Mouse (Mus musculus): ENCODE results near the gene Art1.

Gene Art1

DNA sequence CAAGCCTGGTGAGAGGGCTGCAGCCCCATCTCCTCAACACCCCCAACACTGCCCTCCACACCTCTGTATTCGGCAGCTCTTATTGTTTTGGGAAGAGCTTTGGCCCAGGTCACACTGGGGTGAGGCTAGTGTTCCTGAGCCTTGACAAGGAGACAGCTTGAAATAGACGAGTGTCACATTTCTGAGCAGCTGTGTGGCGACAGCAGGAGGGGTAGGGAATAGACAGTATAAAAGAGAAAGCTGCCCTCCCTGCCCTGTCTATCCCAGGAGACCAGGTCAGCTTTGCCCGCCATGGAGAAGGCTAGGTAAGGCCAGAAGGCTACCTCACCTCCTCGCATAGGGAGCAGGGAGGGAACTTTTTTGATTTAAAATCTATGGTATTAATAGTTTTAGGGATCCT lies at the start of gene Art1:
Art1 (plus strand) TSS at position 257 of the 400 bp plus-strand sequence.
- DNase-seq: peak; percentile 98

DNA sequence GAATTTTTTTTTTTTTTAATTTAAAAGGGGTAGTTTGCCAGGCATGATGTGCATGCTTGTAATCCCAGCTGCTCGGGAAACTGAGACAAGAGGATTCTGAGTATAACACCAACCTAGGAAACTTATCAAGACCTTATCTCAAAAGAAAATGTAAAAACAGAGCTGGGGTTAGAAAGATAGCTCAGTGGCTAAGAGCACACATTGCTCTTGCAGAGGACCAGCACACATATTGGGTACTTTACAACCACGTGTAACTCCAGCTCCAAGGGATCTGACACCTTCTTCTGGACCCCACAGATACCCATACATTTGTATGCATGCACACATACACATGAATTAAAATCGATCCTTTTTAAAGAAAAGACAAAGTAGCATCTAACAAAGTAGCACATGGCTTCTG lies 40.2 kb upstream of the Art1 start:
- DNase-seq: peak; percentile 46

DNA sequence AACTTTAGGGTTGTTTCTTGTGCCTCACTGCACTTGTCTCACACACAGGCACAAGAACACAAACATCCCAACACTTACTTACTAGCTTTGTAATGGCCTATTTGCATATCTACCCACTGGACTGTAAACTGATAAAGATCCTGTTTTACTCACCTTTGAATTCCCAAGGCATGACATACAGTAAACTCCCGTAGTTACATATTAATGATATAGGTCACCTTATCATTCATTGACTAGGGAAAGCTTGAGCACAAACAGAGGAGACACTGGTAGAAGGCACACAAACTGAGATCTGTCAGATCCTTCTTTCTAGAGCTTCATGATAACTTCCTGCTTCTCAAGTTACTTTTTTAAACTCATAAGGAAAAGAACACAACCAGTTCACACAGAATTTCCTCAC lies 39.3 kb upstream of the Art1 start:
- DNase-seq: peak; percentile 31

DNA sequence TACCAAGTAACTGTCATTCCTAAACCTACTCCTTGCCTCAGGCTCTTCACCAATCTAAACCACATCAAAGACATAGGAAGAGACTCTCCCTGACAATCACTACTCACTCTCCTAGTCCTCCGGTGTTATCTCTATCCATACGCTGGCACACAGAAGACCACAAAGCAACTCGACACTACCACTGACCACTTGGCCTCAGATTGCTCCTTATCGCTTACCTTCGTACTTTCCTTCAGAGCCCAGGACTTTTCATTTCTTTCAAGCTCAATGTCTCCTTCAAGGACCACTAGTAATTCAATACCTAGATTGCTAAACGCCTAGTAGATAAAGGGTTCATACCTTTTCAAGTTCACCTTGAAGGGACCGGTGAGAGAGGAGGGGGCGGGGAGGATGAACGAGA lies 37.7 kb upstream of the Art1 start:
- DNase-seq: peak; percentile 50

DNA sequence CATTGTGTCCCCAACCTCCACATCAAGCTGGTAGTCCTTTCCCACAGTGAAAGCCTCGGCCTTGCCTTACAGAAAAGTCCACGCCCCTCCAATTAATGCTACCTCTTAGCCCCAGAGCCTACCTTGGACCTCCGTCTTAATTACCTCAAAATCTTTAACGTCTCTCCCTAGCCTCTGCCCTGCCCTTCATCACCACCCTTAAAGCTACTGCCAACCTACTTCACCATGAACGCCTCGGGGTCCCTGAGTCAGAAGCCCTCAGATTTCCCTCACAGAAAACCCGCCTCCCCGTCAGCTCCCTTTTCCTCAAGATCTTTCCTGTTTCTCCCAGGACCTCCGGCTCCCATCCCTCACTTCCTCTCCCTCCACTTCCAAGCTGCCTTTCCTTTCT lies 36.9 kb upstream of the Art1 start:
- DNase-seq: no peak

DNA sequence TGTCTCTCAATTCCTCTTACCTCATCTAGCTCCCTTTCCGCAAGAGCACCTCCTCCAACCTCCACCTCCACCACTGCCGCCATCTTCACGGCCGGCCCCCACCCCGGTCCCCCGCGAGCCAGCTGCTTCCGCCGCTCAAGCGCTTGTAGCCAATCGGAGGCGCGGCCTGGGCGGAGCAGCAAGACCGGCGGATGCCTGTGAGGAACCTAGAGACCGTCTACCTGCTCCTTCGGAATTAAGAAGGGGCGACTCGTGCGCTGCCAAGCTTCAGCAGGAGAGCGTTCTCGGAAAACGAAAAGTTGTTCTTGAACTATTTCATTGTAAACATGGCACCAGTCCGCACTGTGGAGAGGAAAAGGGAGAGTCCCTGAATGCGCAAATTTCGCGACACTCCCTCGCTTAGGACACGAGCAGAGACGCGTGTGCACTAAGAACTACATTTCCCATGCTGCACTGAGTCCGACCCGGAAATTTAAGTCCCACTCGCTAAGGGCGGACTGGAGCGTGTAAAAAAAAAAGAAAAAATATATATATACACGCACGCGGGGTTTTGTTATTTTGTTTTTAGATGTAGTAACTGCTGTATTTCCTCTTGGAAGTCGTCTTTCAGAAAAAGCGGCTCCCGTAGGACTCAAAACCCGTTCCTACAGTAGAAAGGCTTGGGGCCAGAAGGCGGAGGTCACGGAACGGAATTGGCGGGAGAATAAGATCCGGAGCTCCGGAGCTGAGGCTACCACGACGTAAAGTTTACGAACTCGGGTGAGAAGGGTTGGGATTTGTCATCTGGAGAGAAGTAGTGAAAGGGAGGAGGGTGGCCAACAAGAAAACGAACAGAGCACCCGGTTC lies 36.3 kb upstream of the Art1 start, which contains the start of the genes Rnf121, Xndc1 and Xntrpc:
Rnf121 (minus strand) TSS at position 424 of the 846 bp plus-strand sequence.
Xndc1 (plus strand) TSS at position 466 of the 846 bp plus-strand sequence.
Xntrpc (plus strand) TSS at position 668 of the 846 bp plus-strand sequence.
- peak; percentile 100 for DNase-seq

DNA sequence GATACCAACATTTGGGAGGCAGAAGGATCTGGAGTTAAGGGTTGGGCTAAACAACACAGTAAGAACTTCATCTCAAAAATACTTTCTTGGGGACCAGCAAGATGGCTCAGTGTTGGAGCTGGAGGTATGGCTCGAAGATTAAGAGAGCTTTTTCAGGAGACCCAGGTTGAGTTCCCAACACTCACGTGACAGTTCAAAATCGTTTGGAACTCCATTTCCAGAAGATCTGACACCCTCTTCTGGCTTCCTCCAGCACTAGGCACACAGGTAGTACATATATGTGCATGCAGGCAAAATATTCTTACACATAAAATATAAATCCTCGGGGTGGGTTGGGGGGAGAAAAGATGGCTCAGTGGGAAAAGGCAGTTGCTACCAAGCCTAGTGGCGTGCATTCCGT lies 35.2 kb upstream of the Art1 start:
- DNase-seq: peak; percentile 80

DNA sequence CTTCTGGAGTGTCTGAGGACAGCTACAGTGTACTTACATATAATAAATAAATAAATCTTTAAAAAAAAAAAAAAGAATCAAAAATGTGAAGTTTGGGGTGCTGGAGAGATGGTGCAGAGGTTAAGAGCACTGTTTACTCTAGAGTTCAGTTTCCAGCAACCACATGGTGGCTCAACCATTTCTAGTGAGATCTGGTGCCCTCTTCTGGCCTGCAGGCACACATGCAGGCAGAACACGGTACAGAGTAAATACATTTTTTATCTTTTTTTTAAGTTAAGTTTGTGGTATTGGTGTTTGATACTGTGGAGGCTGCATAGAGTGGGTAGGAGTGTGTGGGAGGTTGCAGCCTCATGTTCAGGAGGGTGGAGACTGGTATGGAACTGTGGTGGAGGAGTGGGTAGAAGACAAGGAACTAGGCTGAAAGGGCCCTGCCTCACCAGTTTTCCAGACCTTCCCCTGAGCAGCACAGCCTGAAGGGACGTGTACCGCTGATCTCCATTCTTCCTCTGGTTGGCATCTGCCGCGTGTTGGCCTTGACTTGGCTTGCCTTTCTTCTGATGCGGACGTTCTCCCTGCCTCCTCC lies 24.7 kb upstream of the Art1 start:
- DNase-seq: no peak

DNA sequence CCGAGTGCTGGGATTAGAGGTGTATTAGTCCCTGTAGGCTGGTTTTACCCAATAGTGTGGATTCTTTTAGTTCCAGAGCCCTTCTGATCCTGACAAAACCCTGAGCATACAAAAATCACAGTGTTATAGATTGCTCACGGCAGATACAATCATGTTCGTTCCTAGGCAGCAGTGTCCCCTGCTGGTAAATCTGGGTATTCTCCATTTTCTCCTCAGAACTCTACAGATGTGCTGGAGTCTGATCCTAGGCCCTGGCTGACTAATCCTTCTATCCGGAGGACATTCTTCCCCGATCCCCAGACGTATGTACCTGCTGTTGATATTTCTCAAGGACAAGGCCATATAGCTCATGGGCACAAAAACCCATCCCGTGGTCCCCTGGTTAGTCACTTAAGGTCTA lies 23.0 kb upstream of the Art1 start:
- DNase-seq: peak; percentile 85

DNA sequence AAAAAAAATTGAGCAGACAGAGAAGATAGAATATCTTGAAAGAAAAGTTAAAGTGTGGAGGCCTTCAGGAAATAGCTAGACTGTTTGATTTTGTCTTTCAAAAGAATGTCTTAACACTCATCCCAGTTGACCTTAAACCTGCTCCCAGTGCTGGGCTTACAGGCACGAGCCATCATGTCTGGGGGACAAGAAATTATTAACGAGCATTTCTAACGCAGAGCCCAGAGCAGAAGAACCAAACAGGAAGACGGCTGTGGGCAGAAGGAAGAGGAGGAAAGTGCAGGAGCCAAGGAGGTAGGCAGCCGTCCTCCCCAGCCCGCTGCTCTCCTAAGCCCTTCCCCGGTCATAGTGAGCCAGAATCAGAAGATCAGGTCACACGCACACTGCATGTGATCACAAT lies 21.2 kb upstream of the Art1 start:
- DNase-seq: peak; percentile 44

DNA sequence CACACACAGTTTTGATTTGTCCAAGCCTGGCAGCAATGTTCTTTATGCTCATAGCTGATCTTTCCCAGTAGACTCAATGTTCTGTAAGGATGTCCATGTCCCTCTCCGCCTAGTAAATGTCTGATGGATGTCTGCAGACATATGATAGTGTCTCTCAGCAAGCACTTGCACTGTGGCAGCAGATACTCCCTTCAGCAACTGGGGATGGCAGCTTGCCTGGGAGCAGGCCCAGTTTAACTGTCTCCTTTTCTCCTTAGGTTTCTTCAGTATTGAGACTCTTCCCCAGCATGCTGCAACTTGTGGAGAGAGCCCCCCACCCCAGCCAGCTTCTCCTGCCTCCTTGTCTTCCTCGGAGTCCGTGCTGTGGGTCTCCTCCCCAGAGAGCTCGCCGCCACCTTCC lies 19.8 kb upstream of the Art1 start:
- no peak for DNase-seq

DNA sequence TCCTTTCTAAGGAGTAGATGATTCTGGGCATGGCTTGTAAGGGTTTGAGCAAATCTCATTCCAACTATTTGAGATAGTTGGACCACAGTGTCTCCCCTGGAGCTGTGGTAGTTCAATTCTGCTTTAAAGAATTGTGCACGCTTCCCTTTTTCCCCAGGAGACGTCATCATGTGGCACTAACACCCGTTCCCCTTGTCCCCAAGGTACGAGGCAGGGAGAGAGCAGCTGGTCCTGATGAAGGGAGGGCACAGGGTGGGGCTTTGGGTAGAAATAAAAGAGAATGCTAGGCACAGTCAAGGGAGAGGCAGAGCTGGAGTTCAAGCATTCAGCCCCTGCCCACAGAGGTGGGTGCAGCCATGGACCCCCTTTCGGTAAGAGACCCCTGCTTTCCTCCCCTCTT lies 18.7 kb upstream of the Art1 start, which contains the start of gene Trpc2:
Trpc2 (plus strand) TSS at position 301 of the 400 bp plus-strand sequence.
- DNase-seq: no peak

DNA sequence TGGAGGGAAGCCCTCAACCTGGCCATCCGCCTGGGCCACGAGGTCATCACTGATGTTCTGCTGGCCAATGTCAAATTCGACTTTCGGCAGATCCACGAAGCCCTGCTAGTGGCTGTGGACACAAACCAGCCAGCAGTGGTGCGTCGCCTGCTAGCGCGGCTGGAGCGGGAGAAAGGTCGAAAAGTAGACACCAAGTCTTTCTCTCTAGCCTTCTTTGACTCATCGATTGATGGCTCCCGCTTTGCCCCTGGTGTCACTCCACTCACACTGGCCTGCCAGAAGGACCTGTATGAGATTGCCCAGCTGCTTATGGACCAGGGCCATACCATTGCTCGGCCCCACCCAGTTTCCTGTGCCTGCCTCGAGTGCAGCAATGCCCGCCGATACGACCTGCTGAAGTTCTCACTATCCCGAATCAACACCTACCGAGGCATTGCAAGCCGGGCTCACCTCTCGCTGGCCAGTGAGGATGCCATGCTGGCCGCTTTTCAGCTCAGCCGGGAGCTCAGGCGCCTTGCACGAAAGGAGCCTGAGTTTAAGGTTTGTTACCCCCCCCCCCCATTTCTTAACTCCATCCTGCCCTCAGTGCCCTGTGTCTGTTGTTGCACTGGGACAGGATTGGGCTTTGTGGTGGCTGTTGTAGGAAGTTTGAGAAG lies 17.4 kb upstream of the Art1 start:
- DNase-seq: peak; percentile 85

DNA sequence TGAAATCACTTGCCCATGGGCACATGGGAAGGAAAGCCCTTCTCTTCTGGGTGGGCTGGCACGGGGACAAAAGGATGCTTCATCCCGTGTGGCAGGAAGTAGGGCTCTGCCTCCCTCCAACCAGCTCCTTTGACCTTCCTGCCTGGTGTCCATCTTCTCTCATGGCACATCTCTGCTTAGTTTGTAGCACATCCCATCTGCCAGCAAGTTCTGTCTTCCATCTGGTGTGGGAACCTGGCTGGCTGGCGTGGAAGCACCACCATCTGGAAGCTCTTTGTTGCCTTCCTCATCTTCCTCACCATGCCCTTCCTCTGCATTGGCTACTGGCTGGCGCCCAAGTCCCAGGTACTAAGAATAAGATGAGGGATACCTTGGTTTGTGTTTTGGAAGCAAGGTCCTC lies 14.2 kb upstream of the Art1 start:
- no peak for DNase-seq

DNA sequence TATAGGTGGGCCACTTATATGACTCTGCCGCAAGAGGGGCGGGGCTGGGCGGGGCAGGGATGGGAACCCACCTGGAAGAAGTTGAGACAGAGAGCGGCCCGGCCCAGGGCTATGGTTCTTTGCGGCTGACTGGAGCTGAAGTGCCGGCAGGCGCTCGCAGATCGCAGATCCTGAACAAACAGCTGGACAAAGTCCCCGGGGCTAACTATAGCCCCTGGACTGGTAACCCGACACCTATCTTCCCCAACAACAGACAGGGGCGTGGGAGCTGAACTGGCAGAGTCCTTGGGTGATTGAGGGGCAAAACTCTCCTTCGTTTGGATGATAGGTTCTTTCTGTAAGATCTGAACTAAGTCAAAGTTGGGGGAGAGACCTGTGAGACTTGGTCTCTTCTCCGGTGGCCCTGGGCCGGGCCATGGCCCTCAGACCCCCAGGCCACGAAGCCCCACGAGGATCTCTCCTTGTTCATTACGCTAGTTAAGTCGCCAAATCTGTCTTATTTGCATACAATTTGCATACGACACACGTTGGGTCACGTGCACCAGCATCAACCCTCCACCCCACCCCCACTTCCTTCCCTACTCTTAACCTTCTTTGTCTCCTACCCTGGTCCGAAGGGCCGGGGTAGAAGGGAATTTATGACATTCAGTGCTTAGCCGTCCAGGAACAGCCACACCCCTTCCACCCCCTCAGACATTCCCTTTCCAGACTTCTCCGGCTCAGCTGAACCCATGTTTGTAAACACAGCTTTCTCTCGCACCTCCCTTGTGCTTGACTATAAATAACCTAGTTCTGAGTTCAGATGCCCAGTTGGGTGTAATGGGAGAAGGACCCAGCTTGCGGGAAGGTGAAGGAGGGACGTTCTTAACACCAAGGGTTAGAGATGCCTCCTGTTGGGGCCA lies 1.5 kb upstream of the Art1 start:
- DNase-seq: peak; percentile 95

DNA sequence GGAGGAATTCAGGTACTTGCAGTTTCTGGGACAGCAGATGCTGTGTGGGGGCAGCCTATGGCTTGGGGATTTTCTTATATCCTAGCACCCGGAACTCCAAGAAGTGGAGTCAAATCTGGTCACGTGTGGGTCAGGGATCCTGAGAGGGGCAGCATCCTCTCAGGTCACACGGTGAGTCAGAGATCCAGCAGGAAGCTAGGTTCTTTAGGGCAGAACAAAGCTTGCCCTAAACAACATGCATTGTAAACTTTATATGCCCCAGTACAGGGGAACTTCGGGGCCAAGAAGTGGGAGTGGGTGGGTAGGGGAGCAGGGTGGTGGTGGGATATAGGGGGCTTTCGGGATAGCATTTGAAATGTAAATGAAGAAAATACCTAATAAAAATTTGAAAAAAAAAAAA lies 675 bp upstream of the Art1 start:
- peak; percentile 90 for DNase-seq

DNA sequence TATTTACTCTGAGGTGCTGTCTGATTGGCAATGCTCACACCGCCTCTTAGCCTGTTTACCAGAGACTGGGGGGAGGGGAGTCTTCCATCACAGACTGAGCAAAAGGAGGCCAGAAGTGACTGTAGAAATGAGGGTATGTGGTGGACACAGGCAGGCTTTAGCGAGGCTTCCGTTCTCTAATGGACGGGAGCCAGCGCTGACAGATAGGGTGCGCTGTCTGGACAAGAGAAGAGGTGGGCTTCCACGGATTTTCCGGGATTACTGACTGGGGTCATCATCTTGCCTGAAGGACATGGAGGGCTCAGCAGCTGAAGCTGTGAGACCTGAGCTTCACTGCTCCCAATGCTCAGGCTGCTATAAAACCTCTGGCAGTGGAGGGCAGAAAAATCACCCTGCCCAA lies 698 bp downstream of the Art1 start:
- DNase-seq: peak; percentile 91

DNA sequence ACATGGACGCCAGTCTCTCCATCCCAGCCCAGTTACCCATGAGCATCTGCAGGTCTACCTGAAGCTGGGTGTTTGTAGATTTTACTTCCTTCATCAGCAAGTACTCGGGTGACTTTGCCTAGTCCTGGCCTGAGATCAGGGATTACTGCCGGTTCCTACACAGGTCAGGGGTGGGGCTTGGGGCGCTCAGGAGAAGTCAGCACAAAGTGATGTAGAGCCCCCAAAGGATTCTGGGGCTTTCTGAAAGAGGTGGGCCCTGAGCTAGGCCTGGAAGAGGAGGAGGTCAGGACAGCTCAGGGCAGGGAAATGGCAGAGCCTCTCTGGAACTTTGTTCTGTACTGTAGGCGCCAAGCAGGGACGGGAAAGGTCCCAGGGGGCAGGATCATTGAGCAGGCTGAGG lies 1.2 kb downstream of the Art1 start:
- peak; percentile 90 for DNase-seq

DNA sequence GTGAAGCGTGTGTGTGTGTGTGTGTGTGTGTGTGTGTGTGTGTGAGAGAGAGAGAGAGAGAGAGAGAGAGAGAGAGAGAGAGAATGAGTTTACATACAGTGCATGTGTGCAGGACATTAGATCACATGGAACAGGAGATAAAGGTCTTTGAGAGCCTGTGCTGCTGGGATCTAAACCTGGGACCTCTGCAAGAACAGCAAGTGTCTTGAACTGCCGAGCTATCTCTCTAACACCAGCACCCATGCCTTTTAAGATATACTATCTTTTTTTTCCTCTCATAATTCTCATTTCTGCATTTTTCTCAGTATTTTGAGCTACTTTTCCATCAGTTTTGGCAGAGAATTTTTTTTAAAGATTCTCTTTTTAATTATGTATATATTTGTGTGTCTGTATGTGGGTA lies 2.0 kb downstream of the Art1 start:
- DNase-seq: no peak

DNA sequence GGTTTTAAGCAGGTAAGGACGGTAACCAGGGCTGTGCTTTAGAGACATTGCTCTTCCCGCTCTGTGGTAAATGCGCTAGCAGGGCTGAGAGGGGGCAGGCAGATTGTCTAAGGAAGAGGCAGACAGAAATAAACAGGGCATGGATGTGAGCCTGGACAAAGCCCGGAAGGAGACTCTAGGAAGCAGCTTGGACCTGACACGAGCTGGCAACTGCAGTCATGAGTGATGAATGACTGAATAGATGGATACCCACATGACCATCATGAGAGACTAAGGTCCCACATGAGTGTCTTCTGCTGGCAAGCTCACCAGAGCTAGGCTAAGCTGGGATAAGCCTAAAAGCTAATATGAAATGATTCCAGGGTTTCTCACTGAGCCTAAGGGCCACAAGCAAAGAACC lies 2.6 kb downstream of the Art1 start:
- peak; percentile 93 for DNase-seq

DNA sequence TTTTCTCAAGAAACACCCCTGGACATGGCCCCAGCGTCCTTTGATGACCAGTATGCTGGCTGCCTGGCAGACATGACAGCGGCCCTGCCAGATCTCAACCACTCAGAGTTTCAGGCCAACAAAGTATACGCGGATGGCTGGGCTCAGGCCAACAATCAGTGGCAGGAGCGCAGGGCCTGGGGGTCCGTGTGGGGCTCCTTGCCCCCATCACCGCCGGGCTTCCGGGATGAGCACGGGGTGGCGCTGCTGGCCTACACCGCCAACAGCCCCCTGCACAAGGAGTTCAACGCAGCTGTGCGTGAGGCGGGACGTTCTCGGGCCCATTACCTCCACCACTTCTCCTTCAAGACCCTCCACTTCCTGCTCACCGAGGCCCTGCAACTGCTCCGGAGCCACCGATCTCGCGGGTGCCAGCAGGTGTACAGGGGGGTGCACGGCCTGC lies 5.2 kb downstream of the Art1 start:
- peak; percentile 93 for DNase-seq

DNA sequence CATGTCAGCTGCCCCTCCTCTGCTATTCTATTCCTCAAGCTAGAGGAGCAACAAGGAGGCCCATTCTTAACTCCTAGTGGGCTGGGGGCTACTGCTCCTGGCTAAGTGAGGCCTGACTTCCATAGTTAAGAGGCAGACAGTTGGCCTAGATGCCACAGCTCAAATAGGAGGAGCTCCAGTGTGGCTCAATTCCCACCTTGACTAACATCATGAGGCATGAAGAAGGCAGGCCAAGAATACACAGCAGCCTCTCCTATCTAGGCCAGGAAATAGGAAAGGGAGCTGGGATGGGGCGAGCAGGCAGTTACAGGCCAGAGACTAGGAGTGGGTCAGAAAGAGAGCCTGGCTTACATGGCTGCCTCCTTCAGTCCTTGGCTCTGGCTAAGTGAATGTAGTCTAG lies 6.7 kb downstream of the Art1 start:
- DNase-seq: peak; percentile 91

DNA sequence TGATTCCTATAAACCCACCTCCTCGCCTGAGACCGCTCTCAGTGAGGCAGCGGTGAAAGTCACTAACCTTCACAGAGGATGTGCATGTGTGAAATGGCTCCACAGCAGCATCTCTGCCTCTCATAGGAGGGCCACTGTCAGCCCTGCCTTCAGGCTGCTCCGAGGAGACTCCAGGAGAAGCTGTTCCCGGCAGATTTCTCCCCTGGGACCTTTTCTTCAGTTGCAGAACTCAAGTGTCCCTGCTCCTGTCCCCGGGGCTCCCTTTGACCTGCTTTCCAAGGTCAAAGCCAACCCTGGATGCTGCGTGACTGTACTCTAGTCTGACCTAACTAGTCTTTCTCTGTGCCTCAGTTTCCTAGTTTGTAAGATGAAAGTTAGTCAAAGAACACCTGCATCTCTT lies 7.6 kb downstream of the Art1 start, which contains the start of gene Art5:
Art5 (minus strand) TSS at position 319 of the 400 bp plus-strand sequence.
- DNase-seq: peak; percentile 90
